Mouse (Mus musculus): ENCODE results near the gene Astn2.

GRCm38 (mm10) chr4:65678929-65679328 lies 725.5 kb downstream of the Astn2 start:
- TF ChIP-seq MAX (IDR thresholded peaks at IDR 0.05) (no peak), CTCF (IDR thresholded peaks at IDR 0.05; ENCODE audit: control insufficient read depth, insufficient read depth, insufficient read length) (no peak), MYOD1 (IDR thresholded peaks at IDR 0.05; ENCODE audit: control insufficient read depth, insufficient read length, low read depth) (no peak), USF1 (IDR thresholded peaks at IDR 0.05; ENCODE audit: low read depth) (no peak)
